Mouse (Mus musculus) cerebellum, adult 2 months (tissue): Measurements from ENCODE around the gene Gpc6. TPM values are rescaled to one million over a fixed set of nuclear protein-coding genes. Genes with fewer than 3 reads are reported as not detected.

Experiments used
- DNase-seq, 2 experiments: peaks; one replicate each; pipeline ENCODE4 v3.0.0; 2021
- H3K27ac ChIP-seq: fragments of 200-500 bp; 2 replicates; pipeline ENCODE4 v1.5.1; 2012; ENCODE audit warnings: low read length, control low read depth, inconsistent platforms; ENCODE audit not compliant: insufficient read depth
- H3K27me3 ChIP-seq: fragments of 200-500 bp; 2 replicates; pipeline ENCODE4 v1.6.1; 2012; ENCODE audit warnings: inconsistent platforms, mild to moderate bottlenecking, low read length, moderate library complexity; ENCODE audit not compliant: control insufficient read depth, insufficient read depth
- H3K4me1 ChIP-seq: fragments of 200-500 bp; 2 replicates; pipeline ENCODE4 v1.6.1; 2011; ENCODE audit warnings: low read length; ENCODE audit not compliant: control insufficient read depth, insufficient read depth
- H3K4me3 ChIP-seq: fragments of 200-500 bp; replicated peaks from 2 replicates; pipeline ENCODE3; 2011; ENCODE audit warnings: mild to moderate bottlenecking, low read depth, low read length, control low read depth; ENCODE audit not compliant: insufficient read depth
- CTCF ChIP-seq: fragments of 200-500 bp; IDR thresholded peaks from 2 replicates; pipeline ENCODE4 v1.5.1; 2011; ENCODE audit warnings: low read depth, mild to moderate bottlenecking, control low read depth, low read length, moderate library complexity, borderline replicate concordance; ENCODE audit not compliant: insufficient read depth
- POLR2A ChIP-seq: fragments of 200-500 bp; IDR thresholded peaks from 2 replicates; pipeline ENCODE4 v1.6.1; 2011; ENCODE audit warnings: low read length, control low read depth, borderline replicate concordance; ENCODE audit not compliant: insufficient read depth
- WGBS: fragments of 180-500 bp; shearing (Covaris S2); methylation state at CpG from one replicate; pipeline ENCODE4 v1.1.7; 2018; 5-methylcytosine and 5-hydroxymethylcytosine counted together
- polyA plus RNA-seq: library from polyadenylated mRNA; depleted of rRNA; stranded (reverse); fragments of >200 nt; gene quantifications from 2 replicates; pipeline ENCODE4 v1.2.3, GENCODE M21; 2012

The Gpc6 gene
- polyA plus RNA-seq, 1 experiment, result 5.3 TPM

DNA sequence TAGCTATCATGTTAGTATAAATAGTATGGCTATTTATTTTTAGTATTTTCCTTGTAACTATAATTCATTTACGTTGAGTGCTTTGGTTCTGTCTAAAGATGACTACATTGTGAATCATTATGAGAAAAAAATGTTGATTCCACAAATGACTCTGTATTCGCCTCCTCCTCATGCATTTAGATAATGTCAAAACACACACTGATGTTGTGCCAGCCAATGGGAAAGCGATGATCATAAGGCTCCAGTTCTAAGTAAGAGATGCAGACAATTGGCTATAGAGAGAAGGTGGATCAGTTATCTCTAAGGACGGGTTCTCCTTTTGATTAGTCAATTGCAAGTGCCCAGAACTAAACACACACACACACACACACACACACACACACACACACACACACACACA is 181.8 kb downstream of the Gpc6 start:
- WGBS, result 93% methylated on average over 4 of the region's 4 CpGs
- H3K4me3 ChIP-seq, result no peak overlapping the region
- H3K4me1 ChIP-seq, result no peaks in the 10 kb centered on the region
- no peaks in the 10 kb centered on the region for H3K27me3 ChIP-seq
- H3K27ac ChIP-seq, result no peak overlapping the region
- DNase-seq, result no peak
- TF ChIP-seq CTCF (no peak), POLR2A (no peak)

DNA sequence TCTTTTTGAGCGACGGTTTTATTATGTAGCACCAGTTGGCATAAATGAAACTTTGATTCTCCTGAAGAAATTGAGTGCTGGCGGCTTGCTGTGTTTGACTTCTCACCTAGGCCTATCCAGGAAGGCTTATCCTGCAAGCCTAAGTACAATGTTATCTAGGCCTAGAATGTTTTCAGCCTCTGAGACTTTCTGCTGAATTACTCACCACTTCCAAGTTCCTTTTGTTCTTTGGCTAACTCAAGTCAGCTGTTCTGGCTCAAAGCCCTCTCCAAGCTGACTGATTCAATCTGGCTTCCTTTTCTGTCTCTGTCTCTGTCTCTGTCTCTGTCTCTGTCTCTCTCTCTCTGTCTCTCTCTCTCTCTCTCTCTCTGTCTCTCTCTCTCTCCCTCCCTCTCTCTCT is 188.0 kb downstream of the Gpc6 start:
- no peaks in the 10 kb centered on the region for H3K27me3 ChIP-seq
- TF ChIP-seq POLR2A, result no peak
- TF ChIP-seq CTCF, result no peak
- H3K4me1 ChIP-seq, result no peaks in the 10 kb centered on the region
- H3K4me3 ChIP-seq, result no peak overlapping the region
- H3K27ac ChIP-seq, result no peak overlapping the region
- no peak for DNase-seq
- 95% methylated on average over 3 of the region's 3 CpGs for WGBS

DNA sequence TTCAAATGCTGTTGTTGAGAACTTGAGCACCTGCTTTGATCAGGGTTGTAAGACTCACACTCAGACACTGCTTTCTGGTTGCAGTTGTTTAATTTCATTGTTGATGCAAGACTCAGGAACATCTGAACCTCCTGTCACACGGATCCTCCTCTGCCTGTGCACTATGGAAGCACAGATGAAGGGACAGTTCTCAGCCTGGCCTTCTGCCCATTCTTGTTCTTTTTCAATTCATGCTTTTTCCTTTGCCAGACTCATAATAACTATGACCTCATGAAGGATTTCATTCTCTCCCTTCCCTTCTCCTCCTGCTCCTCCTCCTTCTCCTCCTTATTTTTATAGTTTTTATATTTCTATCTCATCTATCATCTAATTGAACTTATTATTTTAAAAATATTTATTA is 196.9 kb downstream of the Gpc6 start:
- Histone ChIP-seq H3K27me3 (no peaks in the 10 kb centered on the region), H3K4me1 (no peaks in the 10 kb centered on the region), H3K4me3 (no peak overlapping the region), H3K27ac (no peak overlapping the region)
- DNase-seq, result no peak
- WGBS, result 8% methylated on average over 1 of the region's 1 CpGs
- TF ChIP-seq POLR2A, result no peak
- TF ChIP-seq CTCF, result no peak

DNA sequence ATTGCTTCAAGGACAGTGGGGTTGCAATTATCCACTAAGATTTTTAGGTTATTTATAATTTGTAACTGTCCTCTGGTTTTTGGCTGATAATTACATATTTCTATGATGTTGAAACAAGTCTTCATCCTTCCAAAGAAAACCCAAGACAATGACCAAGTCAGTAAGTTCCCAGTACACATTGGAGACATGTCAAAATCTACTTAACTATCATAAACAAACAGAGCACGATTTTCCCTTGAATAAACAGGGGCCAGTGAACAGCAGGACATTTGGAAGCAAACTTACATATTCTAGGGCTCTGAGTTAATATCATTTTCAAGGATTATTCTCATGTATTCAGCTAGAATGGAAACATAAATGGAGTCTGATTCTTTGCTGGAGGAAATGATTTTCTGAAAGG is 205.2 kb downstream of the Gpc6 start:
- no peak overlapping the region for H3K27ac ChIP-seq
- 4% methylated on average over 1 of the region's 1 CpGs for WGBS
- no peak for TF ChIP-seq POLR2A
- TF ChIP-seq CTCF, result no peak
- DNase-seq, result no peak
- no peak overlapping the region for H3K4me3 ChIP-seq
- H3K27me3 ChIP-seq, result no peaks in the 10 kb centered on the region
- H3K4me1 ChIP-seq, result no peaks in the 10 kb centered on the region

DNA sequence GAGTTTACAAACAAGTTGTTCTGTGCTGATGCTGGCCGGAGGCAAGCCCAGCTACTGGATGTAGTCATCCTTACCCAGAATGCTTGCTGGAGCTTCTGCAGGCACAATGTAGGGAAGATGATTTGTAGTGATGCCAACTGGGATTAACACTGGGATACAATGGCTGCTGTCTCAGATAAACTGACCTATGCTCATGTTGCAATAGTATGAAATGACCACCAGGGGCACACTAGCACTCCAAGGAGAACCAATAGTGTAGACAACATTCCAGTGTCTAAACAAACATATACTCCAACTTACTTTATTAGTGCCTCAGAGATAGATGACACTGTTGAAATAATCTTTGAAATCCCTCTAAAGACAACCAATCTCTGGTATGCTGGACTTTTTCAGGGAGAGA is 206.2 kb downstream of the Gpc6 start:
- 90% methylated on average over 1 of the region's 1 CpGs for whole genome bisulfite sequencing
- TF ChIP-seq CTCF (no peak), POLR2A (no peak)
- H3K4me1 ChIP-seq, result no peaks in the 10 kb centered on the region
- no peaks in the 10 kb centered on the region for H3K27me3 ChIP-seq
- H3K27ac ChIP-seq, result no peak overlapping the region
- DNase-seq, result no peak
- H3K4me3 ChIP-seq, result no peak overlapping the region

DNA sequence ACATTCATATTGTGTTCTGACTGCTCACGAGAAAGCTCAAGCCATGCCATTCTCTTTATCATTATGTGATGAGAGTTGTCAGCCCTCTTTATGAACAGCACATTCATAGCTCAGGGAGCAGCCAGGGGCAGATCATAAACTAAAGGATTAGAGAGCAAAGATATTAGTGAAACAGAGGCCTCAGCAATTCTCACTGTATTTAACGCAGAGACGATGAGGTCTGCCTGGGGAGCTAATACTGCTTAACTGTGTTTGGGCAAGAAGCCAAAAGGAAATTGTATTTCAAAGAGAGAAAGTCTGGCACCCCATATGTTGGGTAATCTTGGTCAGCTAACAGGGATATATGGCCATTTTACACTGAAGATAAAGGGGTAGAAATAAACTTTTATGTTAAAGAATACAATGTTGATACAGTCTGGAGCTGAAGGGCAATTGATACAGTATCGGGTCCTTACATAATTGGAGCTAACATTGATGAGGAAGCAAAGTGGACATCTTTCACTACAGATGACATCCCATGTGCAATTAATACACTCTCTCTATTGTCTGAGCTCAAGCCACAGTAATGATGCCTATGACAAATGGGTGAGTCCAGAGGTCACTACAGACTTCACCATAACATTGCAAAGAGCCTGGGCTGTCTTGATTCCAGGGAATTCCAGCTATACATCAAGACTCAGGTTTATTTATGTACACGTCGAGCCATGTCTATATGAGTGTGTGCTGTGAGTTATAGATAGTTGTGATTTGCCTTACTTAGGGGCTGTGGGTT is 216.1 kb downstream of the Gpc6 start:
- Histone ChIP-seq H3K27me3 (no peaks in the 10 kb centered on the region), H3K4me3 (no peak overlapping the region), H3K27ac (no peak overlapping the region), H3K4me1 (no peaks in the 10 kb centered on the region)
- WGBS, result 56% methylated on average over 6 of the region's 6 CpGs
- no peak for DNase-seq
- TF ChIP-seq CTCF, result no peak
- no peak for TF ChIP-seq POLR2A

DNA sequence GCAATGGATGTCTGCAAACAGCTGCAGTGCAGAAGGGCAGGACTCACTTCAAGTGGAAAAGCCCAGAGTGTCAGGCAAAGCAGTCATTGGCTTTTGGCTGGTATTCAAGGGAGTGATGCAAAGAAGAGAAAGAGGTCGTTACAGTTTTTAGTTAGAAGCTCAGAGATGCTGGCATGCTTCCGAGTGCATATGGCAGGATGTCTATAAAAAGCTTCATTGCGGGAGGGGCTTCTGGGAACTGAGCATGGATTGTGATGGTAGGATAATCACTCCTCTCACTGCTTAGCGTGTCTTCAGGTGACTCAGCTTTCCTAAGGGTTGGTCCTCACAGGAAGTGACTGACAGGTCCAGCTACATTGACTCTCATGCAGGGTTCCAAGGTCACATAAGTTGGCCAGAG is 221.0 kb downstream of the Gpc6 start:
- TF ChIP-seq POLR2A (no peak), CTCF (no peak)
- peak; percentile 21 to 50 for DNase-seq
- Histone ChIP-seq H3K27ac (no peak overlapping the region), H3K27me3 (no peaks in the 10 kb centered on the region; the same call in 1 of the 2 replicates), H3K4me1 (no peaks in the 10 kb centered on the region), H3K4me3 (no peak overlapping the region)
- 7% methylated on average over 4 of the region's 4 CpGs for WGBS

DNA sequence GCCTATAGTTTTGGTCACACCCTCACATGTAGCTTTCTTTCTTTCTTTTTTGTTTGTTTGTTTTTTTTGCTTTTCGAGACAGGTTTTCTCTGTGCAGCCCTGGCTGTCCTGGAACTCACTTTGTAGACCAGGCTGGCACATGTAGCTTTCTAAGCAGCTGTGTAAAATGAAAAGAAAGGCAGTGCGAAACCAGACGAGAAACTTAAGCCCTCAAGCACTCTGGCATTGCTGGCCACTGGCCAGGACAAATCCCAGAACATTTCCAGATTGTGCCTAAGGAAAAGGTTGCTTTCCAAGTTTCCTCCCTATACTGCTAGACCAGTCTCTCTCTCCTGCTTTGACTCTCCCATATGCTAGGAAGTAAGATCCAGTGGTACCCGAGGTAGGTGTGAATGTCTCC is 221.6 kb downstream of the Gpc6 start:
- no peaks in the 10 kb centered on the region; the same call in 1 of the 2 replicates for H3K27me3 ChIP-seq
- TF ChIP-seq CTCF (no peak), POLR2A (no peak)
- H3K4me3 ChIP-seq, result no peak overlapping the region
- 44% methylated on average over 4 of the region's 4 CpGs for WGBS
- H3K4me1 ChIP-seq, result no peaks in the 10 kb centered on the region
- DNase-seq, result no peak
- H3K27ac ChIP-seq, result no peak overlapping the region
